Mouse (Mus musculus) cerebellum, postnatal 36 days (tissue): ENCODE measurements around the gene Olfr516.

Source experiments
- DNase-seq, 2 experiments: peaks; one replicate each; pipeline ENCODE4 v3.0.0; 2021 to 2022; ENCODE audit warnings: mixed read lengths in 2 of 2

Olfr516 gene

DNA sequence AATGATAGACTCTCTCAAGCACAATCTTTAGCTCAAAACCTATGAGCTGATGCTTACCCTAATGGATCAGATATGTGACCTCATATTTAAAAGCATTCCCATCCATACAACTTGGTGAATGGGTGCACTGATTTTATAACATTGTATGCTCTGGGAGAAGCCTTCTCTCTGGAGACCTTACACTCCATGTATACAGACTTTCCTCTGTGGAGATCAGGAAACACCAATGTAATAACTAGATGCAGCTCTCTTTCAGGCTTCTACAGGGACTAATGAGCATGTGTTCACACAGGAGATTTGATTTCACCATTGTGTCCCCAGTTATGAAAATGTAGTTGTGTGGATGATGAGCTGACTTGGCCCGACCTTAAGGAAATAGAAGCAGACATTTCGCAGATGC, at the start of gene Olfr516:
Olfr516 (minus strand) TSS at position 101 of the 400 bp plus-strand sequence.
- DNase-seq, result no peak

DNA sequence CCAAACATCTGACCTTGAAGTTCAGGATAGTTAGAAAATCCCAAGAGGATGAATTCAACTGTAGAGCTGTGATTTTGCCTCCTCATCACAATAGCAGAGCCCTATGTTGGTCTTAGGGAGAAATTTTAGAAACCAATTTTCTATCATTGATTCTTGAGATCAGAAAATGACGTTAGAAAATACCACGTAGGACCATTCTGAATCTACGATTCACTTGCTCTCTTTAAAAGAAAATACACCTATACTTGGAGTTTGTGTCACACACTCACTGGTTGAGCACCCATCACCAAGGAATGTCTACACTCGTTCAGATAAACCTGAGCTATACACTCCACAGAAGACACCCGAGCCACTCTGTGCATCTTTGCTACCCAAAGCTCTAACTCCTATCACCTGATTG, 44.0 kb upstream of the Olfr516 start, which contains the start of gene Olfr519:
Olfr519 (minus strand) TSS at position 101 of the 400 bp plus-strand sequence.
- no peak for DNase-seq

GRCm38 (mm10) chr7:108884906-108885305, 34.6 kb upstream of the Olfr516 start, which contains the start of gene Olfr518:
Gene Olfr518 (minus strand): TSS chr7:108885006.
- DNase-seq, result no peak

DNA sequence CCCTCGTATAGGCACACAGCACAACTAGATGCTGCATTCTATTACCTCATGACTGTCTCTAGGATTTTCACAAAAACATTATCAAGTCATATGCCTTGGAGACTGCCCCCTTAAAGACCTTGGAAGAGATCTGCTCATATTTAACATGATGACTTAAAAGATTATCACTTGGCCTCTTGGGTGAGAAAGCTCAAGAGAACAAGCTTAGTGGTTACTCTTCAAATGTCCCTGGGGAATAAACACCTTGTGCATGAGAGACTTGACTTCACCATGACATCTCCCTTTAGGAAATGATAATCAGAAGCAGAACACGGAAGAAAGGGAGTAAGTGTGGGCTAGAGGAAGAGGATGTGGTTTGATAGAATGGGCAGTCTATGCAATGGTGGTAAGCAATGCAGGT, 21.9 kb upstream of the Olfr516 start, which contains the start of gene Olfr517:
Olfr517 (minus strand) TSS at position 101 of the 400 bp plus-strand sequence.
- DNase-seq, result no peak

GRCm38 (mm10) chr7:108825897-108826296, 24.4 kb downstream of the Olfr516 start, which contains the start of gene Olfr514:
Gene Olfr514 (minus strand): TSS chr7:108825997.
- no peak for DNase-seq

DNA sequence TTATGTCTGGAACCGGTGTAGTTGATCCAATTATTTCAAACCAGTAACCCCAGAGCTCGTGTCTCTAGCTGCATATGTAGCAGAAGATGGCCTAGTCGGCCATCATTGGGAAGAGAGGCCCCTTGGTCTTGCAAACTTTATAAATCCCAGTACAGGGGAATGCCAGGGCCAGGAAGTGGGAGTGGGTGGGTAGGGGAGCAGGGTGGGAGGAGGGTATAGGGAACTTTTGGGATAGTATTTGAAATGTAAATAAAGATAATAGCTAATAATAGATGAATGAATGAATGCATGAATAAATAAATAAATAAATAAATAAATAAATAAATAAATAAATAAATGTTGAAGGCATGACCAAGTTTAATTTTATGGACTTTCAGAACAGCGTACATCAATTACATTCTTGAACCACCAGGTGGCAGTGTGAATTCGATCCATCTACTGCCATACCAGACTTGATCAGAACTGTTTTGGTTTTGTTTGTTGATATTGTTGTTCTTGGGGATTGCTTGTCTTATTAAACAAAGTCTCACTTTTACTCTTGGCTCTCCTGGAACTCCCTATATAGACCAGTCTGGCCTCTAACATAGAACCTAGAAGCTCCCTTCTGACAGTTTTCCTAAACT, 35.6 kb downstream of the Olfr516 start:
- DNase-seq, result peak; percentile 5 to 15

DNA sequence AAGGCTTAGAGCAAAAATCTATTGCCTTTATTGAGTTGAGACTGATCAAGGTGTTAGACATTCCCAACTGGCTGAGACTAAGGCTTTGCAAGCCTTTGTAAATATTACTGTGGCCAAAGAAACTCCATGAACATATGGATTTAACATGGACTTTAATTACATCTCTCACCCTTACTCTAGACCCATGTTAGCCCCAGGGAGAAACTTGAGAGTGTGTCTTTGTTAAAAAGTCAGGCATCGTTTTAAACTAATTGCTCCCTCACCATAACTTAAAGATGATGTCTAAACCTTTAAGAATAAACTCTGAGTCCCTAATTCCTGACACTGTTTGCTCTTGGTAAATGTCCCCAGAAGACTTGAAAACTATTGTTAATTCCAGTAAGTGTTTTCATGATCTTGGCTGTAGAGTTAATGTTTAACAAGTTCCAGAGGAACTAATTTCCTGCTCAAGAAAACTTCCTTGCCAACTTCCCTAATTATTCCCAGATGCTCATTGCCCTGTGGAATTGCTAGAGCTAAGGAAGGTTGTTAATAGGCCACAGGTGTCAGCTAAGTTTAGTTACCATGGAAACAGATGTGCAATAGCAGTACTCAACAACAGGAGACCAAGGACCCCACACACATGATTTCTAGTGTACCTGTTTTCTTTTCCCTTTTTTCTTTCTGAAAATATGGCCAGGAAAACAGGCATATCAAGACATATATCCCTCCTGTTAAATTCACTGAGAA, 53.0 kb downstream of the Olfr516 start:
- no peak for DNase-seq
